Mouse (Mus musculus): ENCODE results near the gene Rassf3.

Rassf3 gene

GRCm38 (mm10) chr10:121428011-121428711 lies 48.0 kb downstream of the Rassf3 start:
- no peak for DNase-seq

- DNase-seq, result peak; percentile 66 to 70
These were observed 49.0 kb downstream of the Rassf3 start for GRCm38 (mm10) chr10:121427136-121427535.

GRCm38 (mm10) chr10:121426458-121427070 lies 49.6 kb downstream of the Rassf3 start:
- peak in 1 of 2 experiments; percentile 65 for DNase-seq

- no peak for DNase-seq
These were observed 50.6 kb downstream of the Rassf3 start for GRCm38 (mm10) chr10:121425506-121426025.

- DNase-seq, result no peak
These were observed 51.1 kb downstream of the Rassf3 start for GRCm38 (mm10) chr10:121425079-121425478.

GRCm38 (mm10) chr10:121424455-121424854 lies 51.7 kb downstream of the Rassf3 start:
- DNase-seq, result no peak

GRCm38 (mm10) chr10:121423541-121424349 lies 52.4 kb downstream of the Rassf3 start:
- peak in 1 of 2 experiments; percentile 63 for DNase-seq

GRCm38 (mm10) chr10:121422294-121422693 lies 53.9 kb downstream of the Rassf3 start:
- no peak for DNase-seq

GRCm38 (mm10) chr10:121421657-121422290 lies 54.4 kb downstream of the Rassf3 start:
- no peak for DNase-seq

- DNase-seq, result no peak
These were observed 55.1 kb downstream of the Rassf3 start for GRCm38 (mm10) chr10:121421023-121421422.

GRCm38 (mm10) chr10:121419640-121420470 lies 56.3 kb downstream of the Rassf3 start:
- DNase-seq, result peak; percentile 50 to 72

GRCm38 (mm10) chr10:121418835-121419234 lies 57.3 kb downstream of the Rassf3 start:
- DNase-seq, result no peak

- no peak for DNase-seq
These were observed 62.0 kb downstream of the Rassf3 start for GRCm38 (mm10) chr10:121414127-121414526.

GRCm38 (mm10) chr10:121412824-121413223 lies 63.3 kb downstream of the Rassf3 start:
- DNase-seq, result peak in 1 of 2 experiments; percentile 55

GRCm38 (mm10) chr10:121411721-121412455 lies 64.3 kb downstream of the Rassf3 start:
- DNase-seq, result no peak

GRCm38 (mm10) chr10:121409717-121410116 lies 66.4 kb downstream of the Rassf3 start:
- peak; percentile 47 to 62 for DNase-seq

GRCm38 (mm10) chr10:121403946-121404345 lies 72.2 kb downstream of the Rassf3 start:
- DNase-seq, result no peak

- DNase-seq, result no peak
These were observed 73.0 kb downstream of the Rassf3 start for GRCm38 (mm10) chr10:121403104-121403503.

GRCm38 (mm10) chr10:121401005-121401404 lies 75.1 kb downstream of the Rassf3 start:
- peak in 1 of 2 experiments; percentile 37 for DNase-seq

GRCm38 (mm10) chr10:121398599-121398998 lies 77.5 kb downstream of the Rassf3 start:
- no peak for DNase-seq
